Mouse (Mus musculus) ES-E14 (cell line): ENCODE measurements around the gene U90926. TPM values are rescaled to one million over a fixed set of nuclear protein-coding genes. Genes with fewer than 3 reads are reported as not detected.

Experiments
- DNase-seq: peaks from one replicate; pipeline ENCODE4 v3.0.0-alpha.2; 2013; ENCODE audit warnings: low read depth, low spot score
- H3K27ac ChIP-seq: 2 replicates; pipeline ENCODE4 v1.5.1; 2012; ENCODE audit warnings: low read depth, mild to moderate bottlenecking, low read length, moderate library complexity, mixed read lengths; ENCODE audit not compliant: poor library complexity, insufficient read depth, severe bottlenecking
- H3K36me3 ChIP-seq: 2 replicates; pipeline ENCODE4 v1.6.1; 2012; ENCODE audit warnings: mild to moderate bottlenecking, low read length, moderate library complexity, mixed read lengths; ENCODE audit not compliant: control insufficient read depth, poor library complexity, insufficient read depth, severe bottlenecking
- H3K4me1 ChIP-seq, 2 experiments: fragments of 150-350 bp in 1 of 2; sonication (generic) in 1 of 2; 2 replicates each; pipeline ENCODE4 v1.6.1; 2012; ENCODE audit warnings: low read length in 2 of 2, mild to moderate bottlenecking in 1 of 2, mixed read lengths in 1 of 2; ENCODE audit not compliant: control insufficient read depth in 2 of 2, insufficient read depth in 2 of 2, poor library complexity in 1 of 2
- H3K4me3 ChIP-seq, 2 experiments: fragments of 150-350 bp in 1 of 2; sonication (generic) in 1 of 2; 2 replicates each; pipeline ENCODE4 v1.5.1; 2012; ENCODE audit warnings: low read length in 2 of 2, low read depth in 1 of 2, mild to moderate bottlenecking in 1 of 2, mixed read lengths in 1 of 2; ENCODE audit not compliant: insufficient read depth in 1 of 2, poor library complexity in 1 of 2, severe bottlenecking in 1 of 2
- H3K9ac ChIP-seq: 2 replicates; pipeline ENCODE4 v1.6.1; 2012; ENCODE audit warnings: low read depth, mild to moderate bottlenecking, low read length, mixed read lengths; ENCODE audit not compliant: poor library complexity, insufficient read depth, severe bottlenecking
- H3K9me3 ChIP-seq: fragments of 150-350 bp; sonication (generic); 2 replicates; pipeline ENCODE4 v1.6.1; 2012; ENCODE audit warnings: low read depth, mild to moderate bottlenecking, low read length; ENCODE audit not compliant: control insufficient read depth, insufficient read depth
- CHD2 ChIP-seq: IDR thresholded peaks from 2 replicates; pipeline ENCODE4 v1.6.1; 2014; ENCODE audit warnings: mild to moderate bottlenecking, low read depth, low read length, inconsistent platforms
- HCFC1 ChIP-seq: IDR thresholded peaks from 2 replicates; pipeline ENCODE4 v1.6.1; 2012; ENCODE audit warnings: low read length, inconsistent platforms, borderline replicate concordance; ENCODE audit not compliant: insufficient read depth
- MAFK ChIP-seq: IDR thresholded peaks from 2 replicates; pipeline ENCODE4 v1.6.1; 2014; ENCODE audit warnings: mild to moderate bottlenecking, low read depth, low read length, inconsistent platforms; ENCODE audit not compliant: insufficient read depth
- ZC3H11A ChIP-seq: IDR thresholded peaks from 2 replicates; pipeline ENCODE4 v1.6.1; 2012; ENCODE audit warnings: low read depth, mild to moderate bottlenecking, inconsistent platforms, low read length, borderline replicate concordance
- ZNF384 ChIP-seq: IDR thresholded peaks from 2 replicates; pipeline ENCODE4 v1.6.1; 2012; ENCODE audit warnings: low read depth, low read length, inconsistent platforms
- in situ Hi-C, 2 experiments: fragments of 600-800 bp; cut with MboI; formaldehyde crosslinking; loops; one replicate each; pipeline ENCODE4 v1.15.1; 2025; ENCODE audit warnings: low sequenced_read_pairs in 2 of 2, inconsistent platforms in 1 of 2; ENCODE audit not compliant: unreplicated experiment in 2 of 2
- total RNA-seq: library from RNA; depleted of rRNA; stranded (reverse); fragments of 300-350 nt; gene quantifications from 2 replicates; pipeline ENCODE4 v1.2.3, GENCODE M21; 2012

Gene U90926
- total RNA-seq, 1 experiment, result not detected

DNA sequence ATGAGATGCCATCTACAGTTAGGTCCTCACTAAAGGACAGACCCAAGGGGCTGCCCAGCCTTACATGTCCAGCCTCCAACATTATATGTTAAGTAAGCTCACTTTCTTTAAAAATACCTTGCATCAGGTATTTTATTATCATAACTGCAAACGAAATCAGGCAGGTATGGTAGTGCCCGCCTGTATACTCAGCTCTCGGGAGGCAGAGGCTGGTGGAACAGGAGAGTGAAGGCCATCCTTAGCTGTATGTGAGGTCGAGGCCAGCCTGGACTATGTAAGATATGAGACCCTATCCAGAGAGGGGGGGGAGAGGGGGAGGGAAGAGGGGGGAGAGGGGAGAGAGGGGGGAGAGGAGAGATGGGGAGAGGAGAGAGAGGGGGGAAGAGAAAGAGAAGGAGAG, 18.2 kb upstream of the U90926 start:
- peaks cover 0 to 5% of the 10 kb centered on the region in 2 experiments; a peak in 1 of 4 replicates for H3K4me1 ChIP-seq
- no peaks in the 10 kb centered on the region; the same call in 1 of the 2 replicates for H3K36me3 ChIP-seq
- H3K27ac ChIP-seq, result no peak overlapping the region
- no peak overlapping the region for H3K4me3 ChIP-seq
- TF ChIP-seq HCFC1 (no peak), MAFK (no peak), ZC3H11A (no peak), CHD2 (no peak)
- DNase-seq, result no peak
- in situ Hi-C loops, result no loop called here
- no peak overlapping the region for H3K9ac ChIP-seq
- no peaks in the 10 kb centered on the region for H3K9me3 ChIP-seq

DNA sequence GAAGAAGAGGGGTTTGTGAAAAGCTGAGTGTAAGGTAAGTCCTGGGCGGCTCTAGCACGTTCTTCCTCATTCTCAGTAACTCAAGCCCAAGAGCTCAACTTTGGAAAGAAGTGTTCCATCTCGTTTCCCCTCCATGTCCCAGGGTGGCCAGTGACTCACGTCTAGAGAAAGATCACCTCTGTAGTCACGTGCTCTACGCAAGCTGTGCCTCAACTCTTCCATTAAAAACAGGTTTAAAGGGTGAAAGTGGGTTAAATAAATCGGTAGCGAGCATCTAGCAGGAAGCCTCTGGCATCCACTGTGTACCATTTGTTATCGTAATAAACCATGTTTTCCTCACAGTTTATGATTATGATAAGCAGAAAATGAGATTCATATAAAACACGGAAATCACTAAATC, 16.6 kb upstream of the U90926 start:
- Histone ChIP-seq H3K36me3 (no peaks in the 10 kb centered on the region; the same call in 1 of the 2 replicates), H3K9me3 (no peaks in the 10 kb centered on the region), H3K4me3 (0 out of 4 replicates have a peak overlapping the region, but pooled peaks of 1 of the 2 experiments have one; percentile 15), H3K4me1 (peaks cover 0 to 4% of the 10 kb centered on the region in 2 experiments; a peak in 1 of 4 replicates), H3K27ac (no peak overlapping the region), H3K9ac (no peak overlapping the region)
- in situ Hi-C loops, result no loop called here
- TF ChIP-seq ZNF384, result no peak
- TF ChIP-seq CHD2, result no peak
- no peak for TF ChIP-seq HCFC1
- no peak for TF ChIP-seq ZC3H11A
- TF ChIP-seq MAFK, result no peak
- DNase-seq, result no peak

DNA sequence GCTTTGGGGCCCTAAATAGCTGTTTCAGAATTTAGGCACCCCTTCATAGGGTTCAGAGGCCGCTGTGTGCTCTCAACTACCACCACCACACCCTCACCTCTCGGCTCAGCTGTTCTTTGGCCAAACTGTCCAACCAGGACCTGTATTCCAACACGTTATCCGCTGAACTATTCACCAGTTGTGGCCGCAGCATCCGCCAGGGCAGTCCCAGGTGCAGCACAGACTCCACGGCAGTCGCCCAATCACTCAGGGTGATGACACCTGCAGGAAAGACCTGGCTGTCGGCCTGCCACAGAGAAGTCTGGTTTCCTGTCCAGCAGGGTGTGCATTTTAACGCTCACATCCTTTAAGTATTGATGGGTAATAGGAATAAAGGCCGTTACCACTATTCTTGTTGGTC, 15.1 kb upstream of the U90926 start:
- no peak for TF ChIP-seq CHD2
- TF ChIP-seq ZC3H11A, result no peak
- TF ChIP-seq HCFC1, result no peak
- TF ChIP-seq MAFK, result no peak
- no peak for TF ChIP-seq ZNF384
- no peak for DNase-seq
- Histone ChIP-seq H3K36me3 (no peaks in the 10 kb centered on the region; the same call in 1 of the 2 replicates), H3K27ac (peak overlapping the region; percentile 50; the same call in 1 of the 2 replicates), H3K4me3 (no peak overlapping the region), H3K9me3 (no peaks in the 10 kb centered on the region), H3K4me1 (peaks cover 0 to 4% of the 10 kb centered on the region in 2 experiments; a peak in 1 of 4 replicates), H3K9ac (no peak overlapping the region)
- in situ Hi-C loops, result no loop called here

DNA sequence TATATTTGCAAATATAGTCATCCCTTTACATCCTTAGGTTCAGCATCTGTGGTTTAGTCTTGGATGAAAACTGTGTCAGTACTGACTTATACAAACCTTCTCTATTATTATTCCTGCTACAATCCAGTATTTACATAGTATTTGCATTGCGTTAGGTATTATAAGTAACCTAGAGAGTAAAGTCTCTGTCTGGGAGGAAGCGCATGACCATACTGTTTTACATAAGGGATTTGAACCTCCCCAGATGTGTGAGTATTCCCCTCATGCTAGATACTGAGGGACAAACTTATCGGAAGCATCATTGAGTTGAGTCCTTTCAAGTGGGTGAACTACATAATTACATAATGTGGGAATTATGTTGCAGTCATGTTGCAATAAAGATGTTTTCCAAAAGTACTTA, 14.3 kb upstream of the U90926 start:
- H3K27ac ChIP-seq, result no peak overlapping the region
- no peaks in the 10 kb centered on the region; the same call in 1 of the 2 replicates for H3K36me3 ChIP-seq
- no peaks in the 10 kb centered on the region for H3K9me3 ChIP-seq
- H3K4me1 ChIP-seq, result peaks cover 0 to 4% of the 10 kb centered on the region in 2 experiments; a peak in 1 of 4 replicates
- no peak overlapping the region for H3K9ac ChIP-seq
- no peak overlapping the region for H3K4me3 ChIP-seq
- in situ Hi-C loops, result no loop called here
- TF ChIP-seq HCFC1 (no peak), CHD2 (no peak), MAFK (no peak), ZC3H11A (no peak), ZNF384 (no peak)
- no peak for DNase-seq

DNA sequence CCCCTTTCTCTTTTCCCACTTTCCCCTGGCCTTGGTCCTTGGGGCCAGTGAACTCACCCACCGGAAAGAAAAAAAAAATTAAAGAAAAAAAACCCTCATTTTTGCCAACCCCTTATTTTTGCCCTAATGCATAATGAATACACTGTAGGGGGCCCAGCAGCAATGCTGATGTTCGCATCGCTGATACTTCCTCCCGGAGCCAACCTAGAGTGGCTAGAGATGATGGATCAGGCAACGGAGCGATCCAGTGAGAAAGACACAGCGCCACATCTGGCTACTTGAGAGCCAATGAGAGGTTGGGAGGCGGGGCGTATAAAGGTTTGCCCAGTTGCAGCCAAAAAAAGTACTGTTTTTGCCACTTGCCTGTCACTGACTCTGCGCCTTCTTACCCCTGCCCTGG, 13.6 kb upstream of the U90926 start:
- in situ Hi-C loops, result no loop called here
- Histone ChIP-seq H3K9me3 (no peaks in the 10 kb centered on the region), H3K27ac (no peak overlapping the region), H3K9ac (no peak overlapping the region), H3K36me3 (no peaks in the 10 kb centered on the region; the same call in 1 of the 2 replicates), H3K4me1 (peaks cover 0 to 4% of the 10 kb centered on the region in 2 experiments; a peak in 1 of 4 replicates), H3K4me3 (peak overlapping the region in 1 of 2 experiments; percentile 64; a peak in 2 of 4 replicates)
- no peak for DNase-seq
- TF ChIP-seq ZNF384, result no peak
- no peak for TF ChIP-seq ZC3H11A
- TF ChIP-seq MAFK, result no peak
- TF ChIP-seq CHD2, result no peak
- TF ChIP-seq HCFC1, result no peak
